20 mouse cellular contexts compared by ENCODE assay signal in the genomic region with DNA sequence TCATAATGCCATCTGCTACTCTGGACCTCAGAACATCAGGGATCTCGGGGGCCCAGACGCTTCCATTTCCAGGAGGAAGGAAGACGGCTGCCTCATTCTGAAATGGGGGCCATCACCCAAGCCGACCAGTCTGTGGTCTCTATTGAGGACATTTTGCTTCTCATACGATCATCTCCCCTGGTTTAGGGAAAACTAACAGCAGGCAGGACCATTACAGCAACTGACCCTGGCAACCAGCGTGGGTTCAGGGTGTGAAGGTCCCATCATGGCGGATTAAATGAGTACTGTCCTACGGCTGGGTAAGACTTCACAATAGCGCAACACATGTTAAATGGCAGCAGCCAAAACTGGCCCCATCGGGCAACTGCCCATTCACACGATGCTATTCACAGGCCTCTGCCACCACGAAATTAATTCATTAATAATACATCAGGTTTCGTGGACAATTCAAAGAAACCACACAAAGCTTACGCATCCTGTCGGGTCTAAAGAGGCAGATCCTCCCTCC. TPM values are rescaled to one million over a fixed set of nuclear protein-coding genes. Genes with fewer than 3 reads are reported as not detected.
A peak's percentile ranks its signal among the peaks of the same experiment; 100 is the strongest.
DNase-seq lines count a peak whose midpoint lies in the region; ATAC-seq and TF ChIP-seq lines count a peak whose summit lies in the region.
"Had no signal": no experiment of that assay in that cellular context is flagged by ENCODE, and none has a peak within 500 bp of the region (broad histone marks: within the 10 kb centered on the region; RNA-seq: fewer than 3 reads in every experiment).

No protein-coding gene starts in this region.

- no peak overlapping the region for H3K9ac ChIP-seq in midbrain, embryonic 13.5 days (replicated peaks)
- H3K9ac ChIP-seq in midbrain, postnatal 0 days (replicated peaks; ENCODE audit: low read length, poor library complexity, severe bottlenecking): no peak overlapping the region
- H3K9ac ChIP-seq in intestine, embryonic 15.5 days: no peak overlapping the region
- H3K9ac ChIP-seq: embryonic facial prominence, embryonic 12.5 days; forebrain, embryonic 13.5 days had no signal

- peak; percentile 79 for DNase-seq in heart, adult 11 months
- DNase-seq in heart, postnatal 10 days: no peak
- DNase-seq in left cerebral cortex, postnatal 4 days: peak; percentile 28
- no peak for DNase-seq in left cerebral cortex, adult 8-10 months (ENCODE audit: low spot score in 2 of 2)
- no peak for DNase-seq in midbrain, postnatal 0 days (ENCODE audit: low spot score)
- DNase-seq: adrenal gland, adult 2 months; adrenal gland, postnatal 25 days; cerebellum, adult 2 months; cerebellum, postnatal 10 days; gastrocnemius, postnatal 36 days; heart, adult 18-20 months; heart, postnatal 14 days had no signal

- peaks cover 21% of the 10 kb centered on the region for H3K4me1 ChIP-seq in midbrain, embryonic 13.5 days (replicated peaks)
- H3K4me1 ChIP-seq in midbrain, postnatal 0 days (ENCODE audit: insufficient read depth, low read length): no peaks in the 10 kb centered on the region
- H3K4me1 ChIP-seq in intestine, embryonic 15.5 days (replicated peaks): no peaks in the 10 kb centered on the region
- H3K4me1 ChIP-seq: embryonic facial prominence, embryonic 12.5 days had no signal

- peaks cover 18% of the 10 kb centered on the region for H3K36me3 ChIP-seq in midbrain, embryonic 13.5 days
- no peaks in the 10 kb centered on the region for H3K36me3 ChIP-seq in midbrain, postnatal 0 days (ENCODE audit: insufficient read depth, low read length)
- H3K36me3 ChIP-seq in intestine, embryonic 15.5 days: no peaks in the 10 kb centered on the region

- 0 out of 2 replicates have a peak overlapping the region, but pooled peaks have one; percentile 4 for H3K4me2 ChIP-seq in midbrain, embryonic 13.5 days (replicated peaks)
- H3K4me2 ChIP-seq in midbrain, postnatal 0 days (ENCODE audit: low read depth, low read length, poor library complexity, severe bottlenecking): no peak overlapping the region
- no peak overlapping the region for H3K4me2 ChIP-seq in intestine, embryonic 15.5 days (replicated peaks)
- H3K4me2 ChIP-seq: embryonic facial prominence, embryonic 12.5 days; forebrain, embryonic 13.5 days had no signal

- H3K9me3 ChIP-seq in midbrain, embryonic 13.5 days: no peaks in the 10 kb centered on the region
- H3K9me3 ChIP-seq in midbrain, postnatal 0 days (ENCODE audit: low read length): no peaks in the 10 kb centered on the region
- H3K9me3 ChIP-seq in intestine, embryonic 15.5 days: no peaks in the 10 kb centered on the region
- H3K9me3 ChIP-seq: embryonic facial prominence, embryonic 12.5 days; heart, embryonic 10.5 days had no signal

- ATAC-seq in midbrain, embryonic 13.5 days: no peak
- ATAC-seq in midbrain, postnatal 0 days (ENCODE audit: low FRiP score): no peak
- no peak for ATAC-seq in intestine, embryonic 15.5 days
- ATAC-seq: forebrain, embryonic 13.5 days; intestine, postnatal 0 days had no signal

- H3K27me3 ChIP-seq in midbrain, embryonic 13.5 days: no peaks in the 10 kb centered on the region
- H3K27me3 ChIP-seq in midbrain, postnatal 0 days (ENCODE audit: insufficient read depth, low read length): no peaks in the 10 kb centered on the region
- no peaks in the 10 kb centered on the region for H3K27me3 ChIP-seq in intestine, embryonic 15.5 days (replicated peaks)
- H3K27me3 ChIP-seq: embryonic facial prominence, embryonic 12.5 days; forebrain, embryonic 13.5 days had no signal

- no peak overlapping the region; the same call in 1 of the 2 replicates for H3K27ac ChIP-seq in midbrain, embryonic 13.5 days
- H3K27ac ChIP-seq in midbrain, postnatal 0 days (ENCODE audit: low read depth, low read length): no peak overlapping the region
- no peak overlapping the region for H3K27ac ChIP-seq in intestine, embryonic 15.5 days
- H3K27ac ChIP-seq: embryonic facial prominence, embryonic 12.5 days; forebrain, embryonic 13.5 days; heart, embryonic 10.5 days had no signal

- intact Hi-C loops in heart, postnatal 10 days (cut with DNase I): no loop called here
- intact Hi-C loops in left cerebral cortex, postnatal 4 days (cut with DNase I): no loop called here

- H3K4me3 ChIP-seq in midbrain, embryonic 13.5 days (replicated peaks): no peak overlapping the region
- no peak overlapping the region for H3K4me3 ChIP-seq in midbrain, postnatal 0 days (ENCODE audit: low read depth, low read length)
- no peak overlapping the region for H3K4me3 ChIP-seq in intestine, embryonic 15.5 days (replicated peaks)
- H3K4me3 ChIP-seq: embryonic facial prominence, embryonic 12.5 days; forebrain, embryonic 13.5 days; heart, embryonic 10.5 days had no signal

- no peak for TF ChIP-seq CTCF in midbrain, postnatal 0 days (IDR thresholded peaks at IDR 0.05)

- 32% methylated on average over 15 of the region's 15 CpGs for WGBS in midbrain, embryonic 13.5 days
- WGBS in midbrain, postnatal 0 days: 40% methylated on average over 15 of the region's 15 CpGs
- WGBS in intestine, embryonic 15.5 days: 93% methylated on average over 15 of the region's 15 CpGs

RNA-seq across cellular contexts. Expression of gene Skor1, which starts 58.1 kb away (rescaled TPM):
- total RNA-seq in heart, postnatal 10 days (2021): under 1 TPM; 0.07 to 0.22 TPM
- under 1 TPM; 0.10 to 0.56 TPM for total RNA-seq in left cerebral cortex, postnatal 4 days (2021)
- total RNA-seq in left cerebral cortex, adult 8-10 months (2022): under 1 TPM; 0.34 to 0.44 (median 0.37) TPM
- polyA plus RNA-seq in midbrain, embryonic 13.5 days (2015; fragmentation: Nextera tagmentation; extraction: Ambion mirVana): 1.7 and 2.0 TPM in 2 replicates
- total RNA-seq in midbrain, postnatal 0 days (2014; rRNA removed): 1.2 and 5.5 TPM in 2 replicates
- polyA plus RNA-seq in midbrain, postnatal 0 days (2015; fragmentation: Nextera tagmentation; extraction: Ambion mirVana): 0.07 and 0.26 TPM in 2 replicates
- polyA plus RNA-seq in intestine, embryonic 15.5 days (2015; fragmentation: Nextera tagmentation; extraction: Ambion mirVana): not detected in 2 replicates
- total RNA-seq: heart, adult 18-20 months; heart, postnatal 14 days; hematopoietic stem cell, adult 5-6 weeks had no signal
- polyA plus RNA-seq: heart, embryonic 14.5 days; intestine, postnatal 0 days had no signal

Comparison
In these comparisons a context has a peak if more than half of its experiments do, and no peak if none do; other contexts are left out.
1. DNase-seq: peak in heart, adult 11 months (single experiment) and left cerebral cortex, postnatal 4 days (single experiment); none in heart, postnatal 10 days (0 of 2), left cerebral cortex, adult 8-10 months (0 of 2) and midbrain, postnatal 0 days (single experiment).